Mouse (Mus musculus) myocyte (in vitro differentiated cells): ENCODE results near the gene Ube2cbp. TPM values are rescaled to one million over a fixed set of nuclear protein-coding genes. Genes with fewer than 3 reads are reported as not detected.

Experiments used
- H3K27me3 ChIP-seq: one replicate; pipeline ENCODE4 v1.6.1; 2011; ENCODE audit not compliant: control insufficient read depth, insufficient read depth, insufficient read length
- H3K36me3 ChIP-seq: one replicate; pipeline ENCODE4 v1.6.1; 2011; ENCODE audit not compliant: control insufficient read depth, insufficient read depth
- H3K4me2 ChIP-seq: one replicate; pipeline ENCODE4 v1.6.1; 2011; ENCODE audit warnings: low read depth, control low read depth
- H3K4me3 ChIP-seq: one replicate; pipeline ENCODE4 v1.5.1; 2011; ENCODE audit warnings: mild to moderate bottlenecking, control low read depth, moderate library complexity
- H3K79me2 ChIP-seq: one replicate; pipeline ENCODE4 v1.6.1; 2011; ENCODE audit not compliant: control insufficient read depth, insufficient read depth
- H3ac ChIP-seq: one replicate; pipeline ENCODE4 v1.6.1; 2011; ENCODE audit not compliant: control insufficient read depth, insufficient read length
- CEBPB ChIP-seq: IDR thresholded peaks from 2 replicates; pipeline ENCODE4 v1.6.1; 2011; ENCODE audit warnings: mild to moderate bottlenecking, moderate library complexity; ENCODE audit not compliant: poor library complexity, insufficient read depth, severe bottlenecking
- E2F4 ChIP-seq: IDR thresholded peaks from one replicate; pipeline ENCODE4 v1.6.1; 2011; ENCODE audit warnings: mild to moderate bottlenecking, control low read depth, moderate library complexity; ENCODE audit not compliant: insufficient read depth
- MAX ChIP-seq: IDR thresholded peaks from one replicate; pipeline ENCODE4 v1.6.1; 2011; ENCODE audit warnings: low read depth, mild to moderate bottlenecking, control low read depth
- MYOD1 ChIP-seq, 3 experiments: IDR thresholded peaks; one replicate each; pipeline ENCODE4 v1.6.1; 2011; ENCODE audit warnings: control low read depth in 2 of 3, low read depth in 2 of 3, mild to moderate bottlenecking in 2 of 3, moderate library complexity in 1 of 3; ENCODE audit not compliant: insufficient read length in 2 of 3, control insufficient read depth in 1 of 3
- MYOG ChIP-seq, 3 experiments: IDR thresholded peaks; one replicate each; pipeline ENCODE4 v1.6.1; 2011; ENCODE audit warnings: control low read depth in 2 of 3, low read depth in 2 of 3, mild to moderate bottlenecking in 2 of 3; ENCODE audit not compliant: insufficient read length in 2 of 3, control insufficient read depth in 1 of 3, insufficient read depth in 1 of 3
- POLR2A ChIP-seq: IDR thresholded peaks from one replicate; pipeline ENCODE4 v1.6.1; 2011; ENCODE audit warnings: low read depth, mild to moderate bottlenecking, control low read depth, moderate library complexity; ENCODE audit not compliant: insufficient read length
- POLR2AphosphoS2 ChIP-seq: IDR thresholded peaks from one replicate; pipeline ENCODE4 v1.6.1; 2011; ENCODE audit warnings: low read depth, control low read depth; ENCODE audit not compliant: insufficient read length
- REST ChIP-seq: IDR thresholded peaks from one replicate; pipeline ENCODE4 v1.6.1; 2011; ENCODE audit warnings: mild to moderate bottlenecking, control low read depth, moderate library complexity; ENCODE audit not compliant: insufficient read depth, insufficient read length
- SRF ChIP-seq: IDR thresholded peaks from one replicate; pipeline ENCODE4 v1.6.1; 2011; ENCODE audit warnings: low read depth; ENCODE audit not compliant: control insufficient read depth, insufficient read length
- TCF12 ChIP-seq: IDR thresholded peaks from one replicate; pipeline ENCODE4 v1.6.1; 2011; ENCODE audit warnings: mild to moderate bottlenecking, control low read depth; ENCODE audit not compliant: poor library complexity, insufficient read depth, severe bottlenecking
- TCF3 ChIP-seq: IDR thresholded peaks from one replicate; pipeline ENCODE4 v1.6.1; 2011; ENCODE audit warnings: low read depth, control low read depth; ENCODE audit not compliant: insufficient read length
- USF1 ChIP-seq: IDR thresholded peaks from one replicate; pipeline ENCODE4 v1.6.1; 2011; ENCODE audit warnings: low read depth, mild to moderate bottlenecking, control low read depth, moderate library complexity
- polyA plus RNA-seq: library from polyadenylated mRNA; unstranded; fragments of >200 nt; fragmentation: generic; extraction: Trizol; gene quantifications from one replicate; pipeline ENCODE4 v1.2.1, GENCODE M21; 2012; ENCODE audit warnings: missing spikeins

Gene Ube2cbp
- polyA plus RNA-seq, 1 experiment, result 4.4 TPM

DNA sequence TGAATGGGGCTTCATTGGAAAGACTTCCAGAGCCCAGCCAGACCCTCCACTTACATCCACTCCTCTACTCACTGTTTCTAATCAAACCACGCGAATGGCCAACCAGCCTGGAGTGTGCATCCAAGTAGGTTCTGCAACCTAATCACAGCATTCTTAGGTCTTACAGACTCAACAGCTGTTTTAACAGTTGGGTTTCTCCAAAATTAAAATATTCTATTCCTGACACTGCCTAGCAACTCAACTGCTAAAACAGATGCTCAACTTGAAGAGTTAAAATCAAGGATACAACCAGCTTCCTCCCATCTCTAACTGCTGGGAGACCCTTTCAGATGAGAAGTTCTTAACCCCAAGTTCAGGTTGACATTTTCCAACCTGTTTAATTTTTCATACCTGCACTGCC is 74.0 kb downstream of the Ube2cbp start:
- Histone ChIP-seq H3ac (no peak overlapping the region), H3K27me3 (no peaks in the 10 kb centered on the region), H3K4me2 (no peak overlapping the region), H3K79me2 (no peaks in the 10 kb centered on the region), H3K4me3 (no peak overlapping the region), H3K36me3 (no peaks in the 10 kb centered on the region)
- TF ChIP-seq TCF12 (no peak), MYOG (IDR thresholded peaks at IDR 0.05; ENCODE audit: control insufficient read depth in 1 of 3, insufficient read depth in 1 of 3, insufficient read length in 2 of 3, low read depth in 2 of 3) (no peak), CEBPB (no peak), MAX (no peak), SRF (no peak), POLR2AphosphoS2 (no peak)

DNA sequence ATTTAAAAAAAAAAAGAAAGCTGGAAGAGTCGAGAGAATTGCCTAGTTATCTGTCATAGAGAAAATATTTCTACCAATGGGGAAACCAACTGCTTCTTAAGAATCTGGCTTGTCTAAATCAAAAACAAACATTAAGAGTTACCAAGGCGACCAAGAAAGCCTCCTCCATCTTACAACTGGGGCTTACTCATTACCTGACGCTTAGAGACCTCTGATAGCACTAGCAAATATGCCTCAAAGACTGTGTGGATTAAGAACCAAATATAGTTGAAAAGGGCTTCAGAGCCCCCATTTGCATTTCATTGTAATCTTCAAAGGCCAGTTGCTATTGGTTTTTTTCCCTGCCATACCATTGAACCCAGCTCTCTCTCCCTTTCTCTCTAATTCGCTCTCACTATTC is 76.2 kb downstream of the Ube2cbp start:
- no peaks in the 10 kb centered on the region for H3K36me3 ChIP-seq
- H3ac ChIP-seq, result no peak overlapping the region
- H3K27me3 ChIP-seq, result no peaks in the 10 kb centered on the region
- no peak overlapping the region for H3K4me3 ChIP-seq
- no peak overlapping the region for H3K4me2 ChIP-seq
- TF ChIP-seq SRF (no peak), MYOD1 (IDR thresholded peaks at IDR 0.05; ENCODE audit: control insufficient read depth in 1 of 3, insufficient read length in 2 of 3, low read depth in 2 of 3) (no peak), REST (no peak)
- no peaks in the 10 kb centered on the region for H3K79me2 ChIP-seq

DNA sequence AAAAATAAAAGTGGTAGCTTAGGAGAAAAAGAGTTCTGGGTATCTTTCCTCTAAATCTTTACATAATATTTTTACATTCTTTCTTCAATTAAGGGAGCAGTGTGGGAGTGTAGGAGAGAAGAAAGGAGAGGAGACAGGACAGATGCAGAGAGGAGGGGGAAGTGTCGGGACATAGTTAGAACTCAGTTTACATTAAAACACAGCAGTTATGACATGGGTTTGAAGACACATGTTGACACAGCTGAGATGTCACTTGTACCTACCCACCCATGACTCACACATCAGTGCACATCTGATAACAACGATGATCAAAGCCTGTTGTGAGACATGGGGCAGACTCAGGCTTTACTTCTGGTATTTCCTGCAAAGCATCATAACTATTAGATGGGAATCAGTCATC is 87.8 kb downstream of the Ube2cbp start:
- Histone ChIP-seq H3ac (no peak overlapping the region), H3K36me3 (no peaks in the 10 kb centered on the region), H3K4me3 (no peak overlapping the region), H3K79me2 (no peaks in the 10 kb centered on the region), H3K4me2 (no peak overlapping the region), H3K27me3 (no peaks in the 10 kb centered on the region)
- TF ChIP-seq CEBPB (no peak), TCF12 (no peak), POLR2A (no peak), MYOG (IDR thresholded peaks at IDR 0.05; ENCODE audit: control insufficient read depth in 1 of 3, insufficient read depth in 1 of 3, insufficient read length in 2 of 3, low read depth in 2 of 3) (no peak), E2F4 (no peak), MAX (no peak), POLR2AphosphoS2 (no peak), MYOD1 (IDR thresholded peaks at IDR 0.05; ENCODE audit: control insufficient read depth in 1 of 3, insufficient read length in 2 of 3, low read depth in 2 of 3) (no peak), USF1 (no peak), SRF (no peak), REST (no peak), TCF3 (no peak)

DNA sequence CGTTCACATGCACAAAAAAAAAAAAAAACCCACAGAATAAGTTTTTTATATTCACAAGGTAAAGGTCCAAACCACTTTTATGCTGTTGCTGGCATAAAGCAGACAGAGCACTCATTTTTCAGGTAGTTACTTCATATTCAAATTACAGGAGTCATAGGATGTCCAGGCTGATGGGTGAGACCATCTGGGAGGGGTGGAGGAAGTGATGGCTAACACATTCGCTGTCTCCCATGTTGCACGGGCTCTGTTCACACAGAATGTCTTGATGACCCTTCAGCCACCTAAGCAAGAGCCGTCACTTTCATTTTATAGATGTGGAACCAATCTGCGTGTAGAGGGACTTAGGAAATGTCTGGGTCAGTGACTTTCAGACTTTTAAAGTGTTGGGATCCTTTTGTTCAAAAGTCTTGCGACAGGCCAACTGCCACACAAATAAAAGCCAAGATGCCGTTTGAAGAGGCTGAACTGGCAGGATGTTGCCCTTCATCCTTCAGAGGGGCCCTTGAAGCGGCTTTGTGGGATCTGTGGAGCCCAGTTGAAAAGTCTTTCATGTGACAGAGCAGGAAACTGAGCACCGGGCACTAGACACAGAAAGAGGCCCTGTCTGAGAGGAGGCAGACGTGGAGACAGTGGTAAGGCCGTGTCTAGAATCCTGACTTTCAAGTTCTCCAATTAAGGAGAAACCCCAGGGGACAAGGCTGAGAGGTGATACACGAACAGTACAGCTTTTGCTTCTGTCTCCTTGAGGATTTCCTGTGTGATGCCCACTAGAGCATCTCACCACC is 91.8 kb downstream of the Ube2cbp start:
- no peaks in the 10 kb centered on the region for H3K79me2 ChIP-seq
- H3K4me2 ChIP-seq, result no peak overlapping the region
- H3K27me3 ChIP-seq, result no peaks in the 10 kb centered on the region
- no peak overlapping the region for H3K4me3 ChIP-seq
- no peak overlapping the region for H3ac ChIP-seq
- TF ChIP-seq CEBPB (no peak), MAX (no peak), SRF (no peak), E2F4 (no peak)
- no peaks in the 10 kb centered on the region for H3K36me3 ChIP-seq

DNA sequence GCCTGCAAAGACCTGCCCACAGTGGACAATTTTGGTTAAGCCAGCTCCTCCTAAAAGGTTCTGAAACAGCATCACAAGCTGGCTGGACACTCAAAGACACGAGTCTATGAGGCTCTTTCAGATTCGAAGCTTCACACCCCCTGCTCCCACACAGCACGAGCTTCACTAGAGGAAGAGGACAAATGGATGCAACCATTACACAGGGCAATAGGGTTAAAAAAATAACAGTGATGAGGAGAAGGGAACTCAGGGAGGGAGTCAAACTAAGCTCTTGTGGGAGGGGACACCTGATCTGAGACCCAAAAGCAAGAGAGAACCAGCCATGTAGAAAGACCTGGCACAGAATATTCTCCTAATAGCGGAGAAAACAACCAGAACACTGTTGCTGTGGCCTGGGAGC is 95.5 kb downstream of the Ube2cbp start:
- Histone ChIP-seq H3K79me2 (no peaks in the 10 kb centered on the region), H3ac (no peak overlapping the region), H3K4me3 (no peak overlapping the region), H3K27me3 (no peaks in the 10 kb centered on the region), H3K36me3 (no peaks in the 10 kb centered on the region), H3K4me2 (no peak overlapping the region)
- TF ChIP-seq POLR2AphosphoS2 (no peak), POLR2A (no peak), REST (no peak)

DNA sequence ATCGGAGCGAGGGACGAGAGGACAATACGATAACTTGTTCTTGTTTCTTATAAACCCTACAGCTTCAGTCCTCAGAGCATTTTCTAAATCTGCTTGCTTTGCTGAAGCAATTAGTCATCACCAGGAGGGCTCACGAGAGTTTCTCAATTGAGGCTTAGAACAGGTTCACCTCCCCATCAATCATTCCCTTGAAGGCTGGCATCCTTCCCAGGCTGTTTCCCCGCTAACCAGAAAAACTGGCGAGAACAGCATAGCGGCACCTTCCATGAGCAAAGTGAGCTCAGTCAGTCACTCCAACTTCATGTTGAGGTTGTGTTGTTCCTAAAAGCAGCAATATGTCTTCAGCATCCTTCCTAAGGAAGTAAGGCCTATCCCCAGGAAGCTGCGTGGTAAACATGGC is 104.2 kb downstream of the Ube2cbp start:
- Histone ChIP-seq H3K79me2 (no peaks in the 10 kb centered on the region), H3K36me3 (no peaks in the 10 kb centered on the region), H3ac (no peak overlapping the region), H3K4me2 (no peak overlapping the region), H3K4me3 (no peak overlapping the region), H3K27me3 (no peaks in the 10 kb centered on the region)
- no peak for TF ChIP-seq SRF
- no peak for TF ChIP-seq POLR2AphosphoS2
- no peak for TF ChIP-seq MAX
- TF ChIP-seq REST, result no peak
- TF ChIP-seq MYOG (IDR thresholded peaks at IDR 0.05; ENCODE audit: control insufficient read depth in 1 of 3, insufficient read depth in 1 of 3, insufficient read length in 2 of 3, low read depth in 2 of 3), result no peak
- no peak for TF ChIP-seq MYOD1 (IDR thresholded peaks at IDR 0.05; ENCODE audit: control insufficient read depth in 1 of 3, insufficient read length in 2 of 3, low read depth in 2 of 3)
- no peak for TF ChIP-seq TCF12
- no peak for TF ChIP-seq E2F4
- TF ChIP-seq POLR2A, result no peak
- no peak for TF ChIP-seq USF1
- no peak for TF ChIP-seq CEBPB
- no peak for TF ChIP-seq TCF3
